Mouse (Mus musculus) CH12.LX (cell line): ENCODE data around the gene Ube2c.

Experiments
- CTCF ChIP-seq, 2 experiments: IDR thresholded peaks in 1 of 2; conservative IDR thresholded peaks in 1 of 2; 2 replicates each; pipeline ENCODE4 v1.5.1; 2011 to 2012; ENCODE audit warnings: low read depth in 2 of 2, low read length in 2 of 2, improper control_type of control experiment in 1 of 2, inconsistent platforms in 1 of 2, mild to moderate bottlenecking in 1 of 2, moderate library complexity in 1 of 2
- E2F4 ChIP-seq: IDR thresholded peaks from 2 replicates; pipeline ENCODE4 v1.6.1; 2011; ENCODE audit warnings: low read depth, low read length, improper control_type of control experiment; ENCODE audit not compliant: insufficient replicate concordance
- EP300 ChIP-seq: IDR thresholded peaks from 2 replicates; pipeline ENCODE4 v1.6.1; 2011; ENCODE audit warnings: low read length, improper control_type of control experiment
- MEF2A ChIP-seq: IDR thresholded peaks from 2 replicates; pipeline ENCODE4 v1.6.1; 2014; ENCODE audit warnings: low read depth, mild to moderate bottlenecking, inconsistent platforms, low read length, improper control_type of control experiment, borderline replicate concordance
- PAX5 ChIP-seq: IDR thresholded peaks from 2 replicates; pipeline ENCODE4 v1.6.1; 2012; ENCODE audit warnings: low read length, inconsistent platforms, mixed read lengths
- POLR2A ChIP-seq: IDR thresholded peaks from 2 replicates; pipeline ENCODE4 v1.6.1; 2011; ENCODE audit warnings: low read depth, mild to moderate bottlenecking, improper control_type of control experiment, low read length
- TBP ChIP-seq: conservative IDR thresholded peaks from 2 replicates; pipeline ENCODE4 v1.6.1; 2011; ENCODE audit warnings: low read depth, low read length, improper control_type of control experiment
- ZMIZ1 ChIP-seq: IDR thresholded peaks from 2 replicates; pipeline ENCODE4 v1.6.1; 2012; ENCODE audit warnings: low read depth, mild to moderate bottlenecking, inconsistent platforms, low read length, improper control_type of control experiment

- TF ChIP-seq CTCF (conservative IDR thresholded peaks at IDR 0.05 in 1 of 2, IDR thresholded peaks at IDR 0.05 in 1 of 2; ENCODE audit: low read depth in 2 of 2, low read length in 2 of 2) (no peak), MEF2A (no peak), ZMIZ1 (no peak), TBP (no peak), POLR2A (no peak), PAX5 (no peak), E2F4 (no peak), EP300 (no peak)
Observed at GRCm38 (mm10) chr2:164760059-164760833, 9.5 kb upstream of the Ube2c start.
